Mouse (Mus musculus) G1E-ER4 (cell line): ENCODE data around the gene Ibtk. TPM values are rescaled to one million over a fixed set of nuclear protein-coding genes. Genes with fewer than 3 reads are reported as not detected.

ENCODE experiments used
- GATA1 ChIP-seq: IDR thresholded peaks from one replicate; pipeline ENCODE4 v1.8.0; 2012; ENCODE audit warnings: low read length, inconsistent platforms
- polyA plus RNA-seq: library from polyadenylated mRNA; stranded (reverse); fragments of >175 nt; gene quantifications from 2 replicates; pipeline ENCODE4 v1.2.3, GENCODE M21; 2012

The Ibtk gene
- 17.3 and 30.1 TPM in 2 replicates for polyA plus RNA-seq

GRCm38 (mm10) chr9:85749142-85749921 is at the start of gene Ibtk:
Gene Ibtk (minus strand): TSS chr9:85749334.
- TF ChIP-seq GATA1: no peak

DNA sequence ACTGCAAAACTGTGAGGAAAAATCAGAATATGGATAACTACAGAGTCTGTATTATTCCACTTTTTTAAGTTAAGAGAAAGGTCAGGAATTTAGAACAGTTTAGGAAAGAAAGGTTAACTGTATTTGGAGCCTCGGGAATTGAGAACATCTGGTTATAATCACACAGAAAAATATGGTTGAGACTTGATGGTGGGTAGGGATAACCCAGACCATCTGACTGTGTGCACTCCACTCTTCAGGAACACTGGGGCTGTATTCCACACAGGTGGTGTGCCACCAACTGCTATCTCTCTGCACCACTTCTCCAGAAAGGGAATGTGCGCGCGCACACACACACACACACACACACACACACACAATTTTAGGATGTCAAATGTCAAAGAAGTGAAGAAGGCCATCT is 31.1 kb upstream of the Ibtk start:
- TF ChIP-seq GATA1: no peak

DNA sequence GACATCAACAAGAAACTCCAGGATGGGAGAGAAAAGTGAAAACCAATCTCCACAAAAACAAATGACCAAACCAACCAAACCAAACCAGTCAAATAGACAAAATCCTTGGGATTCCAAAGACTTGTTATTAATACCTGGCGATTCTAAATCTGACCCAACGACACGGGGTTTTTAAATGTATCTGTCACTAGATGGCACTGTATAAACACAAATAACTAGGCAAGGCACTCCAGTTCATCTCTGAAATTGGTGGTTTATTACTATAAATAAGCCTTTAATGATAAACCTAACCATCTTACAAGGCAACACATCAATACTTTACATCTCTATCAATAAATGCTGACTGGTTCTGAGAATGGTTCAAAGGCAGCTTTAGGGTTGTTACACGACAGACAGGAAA is 30.3 kb upstream of the Ibtk start:
- TF ChIP-seq GATA1: no peak

- no peak for TF ChIP-seq GATA1
These were observed 28.4 kb upstream of the Ibtk start for GRCm38 (mm10) chr9:85777544-85777943.

- no peak for TF ChIP-seq GATA1
These were observed 23.1 kb upstream of the Ibtk start for GRCm38 (mm10) chr9:85772280-85772679.

DNA sequence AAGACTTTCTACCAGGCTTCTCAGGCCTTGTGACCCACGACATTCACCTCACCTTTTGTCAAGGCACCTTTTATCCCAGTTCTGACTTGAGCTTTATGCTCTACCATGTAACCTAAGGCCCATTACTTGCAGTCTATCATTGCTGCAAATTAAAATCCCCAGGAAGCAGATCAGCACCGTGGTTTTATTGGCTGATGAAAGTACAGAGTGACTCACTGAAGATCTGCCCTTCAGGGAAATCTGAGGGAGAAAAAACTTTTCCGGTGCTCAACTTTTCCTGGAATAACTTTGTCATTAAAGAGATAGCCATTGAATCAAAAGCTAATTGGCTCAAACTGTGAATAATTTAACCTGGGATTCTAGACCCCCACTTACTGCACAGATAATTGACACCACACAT is 22.3 kb upstream of the Ibtk start:
- TF ChIP-seq GATA1: no peak

- TF ChIP-seq GATA1: no peak
These were observed 21.2 kb upstream of the Ibtk start for GRCm38 (mm10) chr9:85770369-85770768.

DNA sequence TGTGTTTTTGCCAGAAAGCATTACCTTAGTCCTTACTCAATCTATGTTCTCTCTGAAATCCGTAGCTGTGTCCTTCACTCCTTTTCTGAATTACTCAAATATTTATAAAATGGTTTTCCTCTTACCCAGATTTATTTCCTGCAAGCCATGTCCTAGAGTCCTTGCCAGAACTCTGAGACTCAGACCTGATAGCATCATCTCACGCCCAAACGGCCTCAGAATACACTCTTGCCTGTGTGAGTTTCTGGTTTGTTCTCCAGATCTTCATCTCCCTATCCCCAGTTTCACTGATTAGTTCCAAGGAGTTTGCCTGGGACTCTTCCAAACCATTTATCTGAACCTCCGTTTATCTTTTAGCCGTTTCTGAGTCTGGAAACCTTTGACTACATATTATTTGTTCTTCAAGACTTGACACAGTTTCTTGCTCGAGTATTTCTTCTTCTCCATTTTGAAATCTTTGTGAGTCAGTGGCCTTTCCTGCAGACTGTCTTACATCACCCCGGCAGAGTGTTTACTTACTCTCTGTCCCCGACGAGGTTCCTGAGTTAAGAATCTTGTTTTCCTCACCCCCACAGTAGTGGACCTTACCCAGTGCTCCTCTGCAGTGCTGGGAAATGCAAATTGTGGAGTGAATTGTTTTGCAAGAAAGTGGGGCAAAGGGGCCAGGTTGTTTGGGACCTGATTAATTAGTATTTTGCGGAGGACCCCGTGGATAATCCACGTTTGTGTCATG is 20.1 kb upstream of the Ibtk start:
- TF ChIP-seq GATA1: no peak

DNA sequence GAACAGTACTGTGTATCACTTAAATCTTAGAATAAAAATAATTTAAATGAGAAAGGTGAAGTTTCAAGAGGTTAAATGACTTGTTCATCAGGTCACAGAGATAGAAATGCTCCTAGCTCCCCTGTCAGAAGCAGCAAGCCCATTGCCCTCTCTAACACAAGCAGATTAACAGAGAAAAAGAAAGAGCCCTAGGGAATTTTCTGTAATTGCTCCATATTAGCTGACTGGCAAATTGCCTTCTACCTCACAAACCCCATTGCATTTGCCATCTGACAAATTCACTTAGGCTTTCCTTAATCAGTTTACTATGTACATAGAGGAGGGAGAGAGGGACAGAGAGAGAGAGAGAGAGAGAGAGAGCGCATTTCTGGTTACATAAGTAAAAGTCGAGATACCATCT is 18.1 kb upstream of the Ibtk start:
- TF ChIP-seq GATA1: no peak

DNA sequence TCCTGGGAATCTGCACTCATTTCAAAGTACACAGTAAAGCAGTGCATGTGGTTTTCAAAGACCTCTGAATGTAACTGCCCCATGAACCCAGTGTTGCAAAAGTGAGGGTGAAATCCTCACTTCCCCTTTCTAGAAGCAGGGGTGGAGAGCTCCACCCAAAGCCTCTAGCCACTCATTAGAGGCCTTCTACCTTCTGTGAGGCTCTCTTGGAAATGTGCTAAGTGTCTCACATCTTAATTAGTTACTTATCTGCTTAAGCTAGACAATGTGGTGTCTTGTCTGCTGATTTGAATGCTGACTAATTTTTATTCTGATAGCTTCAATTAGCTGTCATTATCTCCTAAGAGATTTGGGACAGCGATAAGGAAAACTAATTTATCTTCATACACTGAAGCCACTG is 13.3 kb upstream of the Ibtk start:
- no peak for TF ChIP-seq GATA1

DNA sequence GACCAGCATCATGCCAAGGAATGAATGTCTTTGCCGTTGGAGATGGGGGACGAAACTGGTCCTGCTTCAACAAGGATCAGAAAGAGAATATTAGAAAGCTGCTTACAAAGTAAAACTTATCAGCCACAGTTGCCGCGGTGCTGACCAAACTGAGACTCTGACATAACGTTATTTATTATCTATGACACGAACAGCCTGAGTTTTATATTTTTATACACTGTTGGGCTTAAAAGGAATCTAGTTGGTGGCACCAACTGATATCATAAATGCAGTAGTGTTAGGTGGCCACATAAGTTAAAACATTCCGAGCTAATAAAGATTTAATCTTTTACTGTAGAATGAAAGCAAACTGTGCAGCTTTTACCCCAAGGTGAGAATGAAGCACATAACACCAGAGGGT is 1.7 kb upstream of the Ibtk start:
- TF ChIP-seq GATA1: no peak

DNA sequence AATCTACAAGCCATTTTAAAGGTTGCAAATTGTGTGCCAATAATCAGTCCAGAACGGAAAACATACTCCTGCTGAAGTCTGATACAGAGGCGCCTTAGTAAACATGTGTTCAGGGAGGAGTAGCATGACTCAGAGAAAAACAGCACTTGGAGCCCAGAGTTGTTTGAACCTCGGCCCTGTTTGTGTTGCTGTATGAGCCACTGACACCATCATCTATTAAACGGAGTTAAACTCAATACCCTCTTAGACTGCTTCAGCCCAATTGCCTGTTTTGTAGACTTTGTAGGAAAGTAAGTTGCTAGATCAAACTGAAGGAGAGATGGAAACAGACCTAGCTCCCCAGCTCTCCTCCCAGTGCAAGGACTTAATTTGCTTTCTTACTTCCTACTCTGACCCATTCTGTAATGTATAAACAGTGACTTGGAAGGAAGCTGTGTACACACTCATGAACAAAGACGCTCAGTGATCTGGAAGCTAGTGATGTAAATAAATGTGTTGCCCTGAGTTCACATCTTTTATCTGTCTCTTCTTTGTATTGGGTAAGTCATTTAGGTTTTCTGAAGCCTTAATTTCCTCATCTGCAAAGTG is 882 bp upstream of the Ibtk start:
- TF ChIP-seq GATA1: no peak

- no peak for TF ChIP-seq GATA1
These were observed 661 bp downstream of the Ibtk start for GRCm38 (mm10) chr9:85748204-85749141.

GRCm38 (mm10) chr9:85745566-85745965 is 3.6 kb downstream of the Ibtk start:
- TF ChIP-seq GATA1: no peak

DNA sequence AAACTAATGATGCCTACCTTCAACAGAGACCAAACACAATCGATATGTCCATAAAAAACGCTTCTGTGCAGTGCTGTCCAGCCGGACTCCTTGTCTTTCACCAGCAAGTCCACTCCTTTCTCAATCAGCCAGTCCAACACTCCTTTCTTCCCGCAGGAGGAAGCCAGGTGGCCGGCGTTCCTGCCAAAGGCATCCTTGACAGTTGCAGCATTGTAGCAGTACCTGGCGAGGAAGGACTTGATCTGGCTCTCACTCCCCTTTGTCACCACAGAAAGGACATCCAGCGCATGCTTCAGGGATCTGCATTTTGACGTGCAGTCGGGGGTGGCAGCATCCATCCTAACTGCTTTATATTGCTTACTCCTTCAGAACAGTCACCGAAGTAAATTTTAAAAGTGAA is 5.8 kb downstream of the Ibtk start:
- TF ChIP-seq GATA1: no peak
